In the genomic region with DNA sequence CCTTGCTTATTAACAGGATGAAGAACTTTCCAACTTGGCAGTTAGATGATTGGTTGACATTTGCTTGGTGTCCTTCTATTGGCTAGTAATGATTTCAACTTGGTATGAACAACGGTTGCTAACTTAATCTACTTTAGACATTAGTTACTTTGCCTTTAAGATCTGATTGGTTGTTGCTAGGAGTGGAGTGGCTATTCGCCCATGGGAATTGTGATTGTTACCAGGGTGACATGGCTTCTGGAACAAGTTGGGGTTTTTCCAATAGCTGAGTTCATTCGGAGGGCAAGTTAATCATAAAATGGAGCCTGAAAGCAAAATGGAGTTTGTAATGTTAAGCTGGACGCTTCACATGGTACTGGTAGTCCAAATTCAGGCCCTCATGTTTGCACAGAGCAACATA, we compare ENCODE assay signal across 27 mouse cellular contexts. TPM values are rescaled to one million over a fixed set of nuclear protein-coding genes. Genes with fewer than 3 reads are reported as not detected.
A peak's percentile ranks its signal among the peaks of the same experiment; 100 is the strongest.
DNase-seq lines count a peak whose midpoint lies in the region; ATAC-seq lines count a peak whose summit lies in the region.
"Had no signal": no experiment of that assay in that cellular context is flagged by ENCODE, and none has a peak within 500 bp of the region (broad histone marks: within the 10 kb centered on the region; RNA-seq: fewer than 3 reads in every experiment).

No protein-coding gene starts in this region.

- peak; percentile 38 for DNase-seq in heart, adult 8-10 months (ENCODE audit: low spot score)
- DNase-seq in heart, adult 9 months (ENCODE audit: low spot score in 2 of 2): no peak
- DNase-seq in kidney, adult 11 months: peak; percentile 19
- DNase-seq in layer of hippocampus, adult 9-11 months: peak; percentile 22
- DNase-seq in layer of hippocampus, adult 8-10 months (ENCODE audit: low spot score in 2 of 2): no peak
- peak; percentile 67 for DNase-seq in MN1 (ENCODE audit: low spot score)
- DNase-seq in left cerebral cortex, postnatal 25 days (ENCODE audit: low spot score in 2 of 2): no peak
- DNase-seq: adrenal gland, adult 2 months; cerebellum, adult 8-10 months; cerebellum, postnatal 25 days; gastrocnemius, postnatal 10 days; kidney, postnatal 4 days; liver, embryonic 13.5 days; lung, embryonic 14.5 days; right cerebral cortex, postnatal 25 days had no signal

- no peaks in the 10 kb centered on the region for H3K4me1 ChIP-seq in kidney, embryonic 16.5 days (ENCODE audit: insufficient read depth, low read length)
- H3K4me1 ChIP-seq: embryonic facial prominence, embryonic 10.5 days; embryonic facial prominence, embryonic 15.5 days; forebrain, embryonic 12.5 days; hindbrain, embryonic 15.5 days; intestine, embryonic 15.5 days; limb, embryonic 13.5 days; liver, embryonic 13.5 days; stomach, embryonic 15.5 days had no signal

- H3K9me3 ChIP-seq in kidney, embryonic 16.5 days (ENCODE audit: low read length): no peaks in the 10 kb centered on the region
- H3K9me3 ChIP-seq: embryonic facial prominence, embryonic 10.5 days; embryonic facial prominence, embryonic 15.5 days; hindbrain, embryonic 15.5 days; intestine, embryonic 15.5 days; liver, embryonic 13.5 days; stomach, embryonic 15.5 days had no signal

- intact Hi-C loops in left cerebral cortex, postnatal 25 days (cut with DNase I): no loop called here

- no peaks in the 10 kb centered on the region for H3K27me3 ChIP-seq in kidney, embryonic 16.5 days (ENCODE audit: insufficient read depth, low read length)
- H3K27me3 ChIP-seq: embryonic facial prominence, embryonic 15.5 days; forebrain, embryonic 12.5 days; hindbrain, embryonic 15.5 days; intestine, embryonic 15.5 days; limb, embryonic 13.5 days; liver, embryonic 13.5 days; stomach, embryonic 15.5 days had no signal

- ATAC-seq in kidney, embryonic 16.5 days (ENCODE audit: low FRiP score, low TSS enrichment): no peak
- ATAC-seq: CD4-positive, CD25-positive, alpha-beta regulatory T cell, adult 4 months; intestine, embryonic 15.5 days; midbrain, embryonic 16.5 days had no signal

- H3K36me3 ChIP-seq in kidney, embryonic 16.5 days (ENCODE audit: insufficient read depth, low read length): no peaks in the 10 kb centered on the region
- H3K36me3 ChIP-seq: embryonic facial prominence, embryonic 10.5 days; embryonic facial prominence, embryonic 15.5 days; forebrain, embryonic 12.5 days; hindbrain, embryonic 15.5 days; intestine, embryonic 15.5 days; limb, embryonic 13.5 days; liver, embryonic 13.5 days; stomach, embryonic 15.5 days had no signal

- H3K9ac ChIP-seq in kidney, embryonic 16.5 days (replicated peaks; ENCODE audit: low read length): no peak overlapping the region
- H3K9ac ChIP-seq: embryonic facial prominence, embryonic 15.5 days; forebrain, embryonic 12.5 days; hindbrain, embryonic 15.5 days; intestine, embryonic 15.5 days; limb, embryonic 13.5 days; liver, embryonic 13.5 days; lung, embryonic 14.5 days; stomach, embryonic 15.5 days had no signal

- H3K27ac ChIP-seq in kidney, embryonic 16.5 days (ENCODE audit: low read length): no peak overlapping the region
- H3K27ac ChIP-seq: embryonic facial prominence, embryonic 10.5 days; embryonic facial prominence, embryonic 15.5 days; forebrain, embryonic 12.5 days; hindbrain, embryonic 15.5 days; intestine, embryonic 15.5 days; left cerebral cortex, adult 2 months; limb, embryonic 13.5 days; liver, embryonic 13.5 days; stomach, embryonic 15.5 days had no signal

- 80% methylated on average over 4 of the region's 4 CpGs for whole genome bisulfite sequencing in kidney, embryonic 16.5 days

- no peak overlapping the region for H3K4me2 ChIP-seq in kidney, embryonic 16.5 days (replicated peaks; ENCODE audit: low read depth, low read length)
- H3K4me2 ChIP-seq: embryonic facial prominence, embryonic 15.5 days; forebrain, embryonic 12.5 days; hindbrain, embryonic 15.5 days; intestine, embryonic 15.5 days; limb, embryonic 13.5 days; liver, embryonic 13.5 days; lung, embryonic 14.5 days; midbrain, embryonic 11.5 days; stomach, embryonic 15.5 days had no signal

- no peak overlapping the region for H3K4me3 ChIP-seq in kidney, embryonic 16.5 days (ENCODE audit: low read length)
- H3K4me3 ChIP-seq: embryonic facial prominence, embryonic 10.5 days; embryonic facial prominence, embryonic 15.5 days; forebrain, embryonic 12.5 days; hindbrain, embryonic 15.5 days; intestine, embryonic 15.5 days; left cerebral cortex, adult 2 months; limb, embryonic 13.5 days; liver, embryonic 13.5 days; stomach, embryonic 15.5 days had no signal

RNA-seq across cellular contexts. Expression of a gene that starts 13.9 kb away (rescaled TPM):
- 10 to 100 TPM; 85.3 to 94.0 (median 91.3) TPM for total RNA-seq in heart, adult 8-10 months (2022)
- 27.8 and 30.6 TPM in 2 replicates for polyA plus RNA-seq in kidney, embryonic 16.5 days (2015; fragmentation: Nextera tagmentation; extraction: Ambion mirVana)
- 10 to 100 TPM; 68.1 to 94.4 (median 81.2) TPM for total RNA-seq in layer of hippocampus, adult 8-10 months (2022)
- total RNA-seq in left cerebral cortex, postnatal 25 days (2021): 10 to 100 TPM; 62.9 to 65.6 TPM

Comparison
In these comparisons a context has a peak if more than half of its experiments do, and no peak if none do; other contexts are left out.
1. DNase-seq: peak in heart, adult 8-10 months (single experiment), kidney, adult 11 months (single experiment), layer of hippocampus, adult 9-11 months (single experiment) and MN1 (single experiment); none in heart, adult 9 months (0 of 2), layer of hippocampus, adult 8-10 months (0 of 2) and left cerebral cortex, postnatal 25 days (0 of 2).